ENCODE assay signal across 24 mouse cellular contexts in the genomic region with DNA sequence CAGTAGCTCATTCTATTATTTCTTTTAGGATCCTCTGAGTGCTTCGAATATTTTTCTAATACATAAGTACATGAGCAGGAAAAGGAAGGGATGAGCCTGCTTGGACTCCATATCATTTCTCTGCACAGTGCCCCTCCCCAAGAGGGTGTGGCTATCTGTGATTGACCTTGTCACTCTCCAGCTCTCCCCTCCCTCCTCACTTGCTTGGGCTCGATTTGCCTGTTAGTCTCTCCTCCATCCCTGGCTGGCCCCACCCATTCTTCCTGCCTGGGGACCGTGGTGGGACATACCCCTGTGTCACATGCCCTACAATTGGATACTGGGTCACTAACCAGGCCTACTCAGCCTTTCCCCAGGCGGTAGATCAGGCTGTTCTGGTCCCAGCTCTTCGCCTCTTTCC. TPM values are rescaled to one million over a fixed set of nuclear protein-coding genes. Genes with fewer than 3 reads are reported as not detected.
A peak's percentile ranks its signal among the peaks of the same experiment; 100 is the strongest.
DNase-seq lines count a peak whose midpoint lies in the region; TF ChIP-seq lines count a peak whose summit lies in the region.
"Had no signal": no experiment of that assay in that cellular context is flagged by ENCODE, and none has a peak within 500 bp of the region (broad histone marks: within the 10 kb centered on the region; RNA-seq: fewer than 3 reads in every experiment).

No protein-coding gene starts in this region.

- dilution Hi-C loops in CH12.LX (cut with MboI; ENCODE audit: extremely low pct_ligation_motif_present, extremely low pct_unique_long_range_greater_than_20kb, low sequenced_read_pairs), result no loop called here

- no peaks in the 10 kb centered on the region for H3K36me3 ChIP-seq in heart, embryonic 10.5 days
- H3K36me3 ChIP-seq in CH12.LX (replicated peaks in 1 of 2; ENCODE audit: control insufficient read depth in 1 of 2, insufficient read depth in 1 of 2, low read length in 1 of 2), result no peaks in the 10 kb centered on the region
- H3K36me3 ChIP-seq: embryonic facial prominence, embryonic 12.5 days; embryonic facial prominence, embryonic 15.5 days had no signal

- in situ Hi-C loops in CH12.LX (cut with MboI; ENCODE audit: low pct_ligation_motif_present, low pct_unique_long_range_greater_than_20kb, low sequenced_read_pairs), result no loop called here

- WGBS in heart, embryonic 10.5 days, result 50% methylated on average over 5 of the region's 5 CpGs

- TF ChIP-seq EP300 in CH12.LX (IDR thresholded peaks at IDR 0.05; ENCODE audit: low read length), result no peak

- peak overlapping the region; percentile 56 for H3K27ac ChIP-seq in heart, embryonic 10.5 days
- no peak overlapping the region for H3K27ac ChIP-seq in CH12.LX (ENCODE audit: insufficient read depth, low read depth)
- H3K27ac ChIP-seq: embryonic facial prominence, embryonic 12.5 days; embryonic facial prominence, embryonic 15.5 days; heart, adult 2 months; hindbrain, embryonic 14.5 days; hindbrain, postnatal 0 days had no signal

- H3K27me3 ChIP-seq in heart, embryonic 10.5 days (ENCODE audit: insufficient read depth, poor library complexity, severe bottlenecking), result no peaks in the 10 kb centered on the region; the same call in 1 of the 2 replicates
- peaks cover 73% of the 10 kb centered on the region for H3K27me3 ChIP-seq in CH12.LX (replicated peaks)
- H3K27me3 ChIP-seq: embryonic facial prominence, embryonic 12.5 days; embryonic facial prominence, embryonic 15.5 days had no signal

- no peak for TF ChIP-seq POLR2A in CH12.LX (IDR thresholded peaks at IDR 0.05; ENCODE audit: low read depth, low read length)

- TF ChIP-seq CTCF in CH12.LX (conservative IDR thresholded peaks at IDR 0.05 in 1 of 2, IDR thresholded peaks at IDR 0.05 in 1 of 2; ENCODE audit: low read depth in 2 of 2, low read length in 2 of 2), result no peak

- H3K4me3 ChIP-seq in heart, embryonic 10.5 days, result no peak overlapping the region
- no peak overlapping the region for H3K4me3 ChIP-seq in CH12.LX (replicated peaks in 1 of 3; ENCODE audit: low read depth in 2 of 3, low read length in 2 of 3, poor library complexity in 1 of 3)
- H3K4me3 ChIP-seq: embryonic facial prominence, embryonic 12.5 days; embryonic facial prominence, embryonic 15.5 days; heart, adult 2 months had no signal

- H3K9me3 ChIP-seq in heart, embryonic 10.5 days, result no peaks in the 10 kb centered on the region
- H3K9me3 ChIP-seq in CH12.LX (replicated peaks; ENCODE audit: low read length), result peaks cover 12% of the 10 kb centered on the region
- H3K9me3 ChIP-seq: embryonic facial prominence, embryonic 12.5 days; embryonic facial prominence, embryonic 15.5 days had no signal

- H3K4me2 ChIP-seq in CH12.LX (ENCODE audit: insufficient read depth, low read depth, poor library complexity, severe bottlenecking), result no peak overlapping the region
- H3K4me2 ChIP-seq: embryonic facial prominence, embryonic 12.5 days; embryonic facial prominence, embryonic 15.5 days; heart, embryonic 11.5 days; hindbrain, embryonic 14.5 days had no signal

- peaks cover 32% of the 10 kb centered on the region for H3K4me1 ChIP-seq in heart, embryonic 10.5 days
- peaks cover 0 to 20% of the 10 kb centered on the region in 2 experiments; a peak in 2 of 4 replicates for H3K4me1 ChIP-seq in CH12.LX (ENCODE audit: control insufficient read depth in 1 of 2, insufficient read depth in 2 of 2)
- H3K4me1 ChIP-seq: embryonic facial prominence, embryonic 12.5 days had no signal

- no peak for DNase-seq in heart, embryonic 10.5 days (ENCODE audit: low spot score)
- DNase-seq in heart, adult 11 months, result no peak
- DNase-seq in CH12.LX (ENCODE audit: extremely low read depth) (peak; percentile 18), R1 (ENCODE audit: low read depth, low spot score) (peak; percentile 69)
- no peak for DNase-seq in testis, postnatal 10 days (ENCODE audit: low spot score)
- no peak for DNase-seq in yolk sac, embryonic 10.5 days (ENCODE audit: low spot score)
- DNase-seq: adrenal gland, adult 2 months; adrenal gland, postnatal 14 days; cerebellum, adult 11 months; cerebellum, adult 2 months; cerebellum, adult 9-11 months; cerebellum, postnatal 25 days; gastrocnemius, postnatal 25 days; heart, adult 2 months; kidney, adult 11 months had no signal

- H3K79me2 ChIP-seq in CH12.LX (replicated peaks; ENCODE audit: control insufficient read depth, extremely low read depth, insufficient read depth, poor library complexity, severe bottlenecking), result no peaks in the 10 kb centered on the region

- no peak overlapping the region for H3K9ac ChIP-seq in CH12.LX (ENCODE audit: insufficient read depth, low read depth)
- H3K9ac ChIP-seq: embryonic facial prominence, embryonic 12.5 days; embryonic facial prominence, embryonic 15.5 days; hindbrain, embryonic 14.5 days had no signal

- no peak for TF ChIP-seq RAD21 in CH12.LX (IDR thresholded peaks at IDR 0.05; ENCODE audit: low read depth, low read length)

TF ChIP-seq in CH12.LX, 34 proteins besides CTCF, POLR2A, EP300 and RAD21:
- TF ChIP-seq ELF1 (IDR thresholded peaks at IDR 0.05; ENCODE audit: low read depth, low read length), result no peak
- no peak for TF ChIP-seq NRF1 (IDR thresholded peaks at IDR 0.05; ENCODE audit: low read depth, low read length)
- no peak for TF ChIP-seq MYC (IDR thresholded peaks at IDR 0.05; ENCODE audit: low read depth, low read length)
- no peak for TF ChIP-seq TCF12 (IDR thresholded peaks at IDR 0.05; ENCODE audit: low read depth, low read length)
- no peak for TF ChIP-seq ZC3H11A (IDR thresholded peaks at IDR 0.05; ENCODE audit: low read depth, low read length)
- no peak for TF ChIP-seq MAFK (IDR thresholded peaks at IDR 0.05; ENCODE audit: insufficient replicate concordance, low read length)
- TF ChIP-seq GABPA (IDR thresholded peaks at IDR 0.05; ENCODE audit: insufficient replicate concordance, low read depth, low read length), result no peak
- no peak for TF ChIP-seq PAX5 (IDR thresholded peaks at IDR 0.05; ENCODE audit: low read length)
- TF ChIP-seq IRF4 (IDR thresholded peaks at IDR 0.05; ENCODE audit: low read depth, low read length), result no peak
- no peak for TF ChIP-seq HCFC1 (IDR thresholded peaks at IDR 0.05; ENCODE audit: low read depth, low read length)
- TF ChIP-seq SMC3 (IDR thresholded peaks at IDR 0.05; ENCODE audit: low read depth, low read length), result no peak
- no peak for TF ChIP-seq CHD1 (IDR thresholded peaks at IDR 0.05; ENCODE audit: low read depth, low read length)
- TF ChIP-seq MAX (IDR thresholded peaks at IDR 0.05; ENCODE audit: low read length), result no peak
- TF ChIP-seq SIN3A (IDR thresholded peaks at IDR 0.05; ENCODE audit: low read length), result no peak
- TF ChIP-seq NELFE (IDR thresholded peaks at IDR 0.05; ENCODE audit: low read depth, low read length), result no peak

RNA-seq across cellular contexts. Expression of gene Mgat5b, which starts 39.9 kb away (rescaled TPM):
- 0.38 and 1.1 TPM in 2 replicates for polyA plus RNA-seq in heart, embryonic 10.5 days (2016; fragmentation: Nextera tagmentation; extraction: Ambion mirVana)
- total RNA-seq in CH12.LX (2012; rRNA removed), result not detected in 2 replicates
- total RNA-seq in CH12.LX (2014; rRNA removed), result not detected in 2 replicates
- not detected in 2 replicates for polyA plus RNA-seq in CH12.LX (2012; ENCODE audit: insufficient read length, low read depth)
- total RNA-seq: common myeloid progenitor, adult 5-6 weeks; gastrocnemius, adult 8-10 months; hematopoietic stem cell, adult 5-6 weeks had no signal
- polyA plus RNA-seq: inflammation-experienced regulatory T-cells, adult 6 months had no signal

Comparison
In these comparisons a context has a peak if more than half of its experiments do, and no peak if none do; other contexts are left out.
1. DNase-seq: peak in CH12.LX (single experiment) and R1 (single experiment); none in heart, embryonic 10.5 days (single experiment), heart, adult 11 months (single experiment), testis, postnatal 10 days (single experiment) and yolk sac, embryonic 10.5 days (single experiment).